Mouse (Mus musculus): Measurements from ENCODE around the gene Ppp1r18. TPM values are rescaled to one million over a fixed set of nuclear protein-coding genes. Genes with fewer than 3 reads are reported as not detected.

The Ppp1r18 gene
- polyA plus RNA-seq (2015; fragmentation: Nextera tagmentation; extraction: Ambion mirVana) = 22.2 and 25.2 TPM in 2 replicates

GRCm38 (mm10) chr17:35865481-35866280 is at the start of gene Ppp1r18:
TSS of gene Ppp1r18 (plus strand) at chr17:35865593.
- peak within 1 kb of the TSS; percentile 85 for H3K9ac ChIP-seq (replicated peaks; ENCODE audit: low read length)
- no peaks in the 10 kb centered on the region for H3K9me3 ChIP-seq (ENCODE audit: low read length)
- H3K4me1 ChIP-seq (ENCODE audit: insufficient read depth, low read length) = peaks cover 51% of the 10 kb centered on the region
- ATAC-seq (ENCODE audit: low FRiP score, low TSS enrichment) = peak; percentile 66
- peak within 1 kb of the TSS; percentile 68 for H3K4me3 ChIP-seq (ENCODE audit: low read length)
- peak within 1 kb of the TSS; percentile 83 for H3K4me2 ChIP-seq (replicated peaks; ENCODE audit: low read depth, low read length)
- no peaks in the 10 kb centered on the region for H3K36me3 ChIP-seq (ENCODE audit: insufficient read depth, low read length)
- 0% methylated on average over 32 of the region's 48 CpGs for WGBS
- H3K27me3 ChIP-seq (ENCODE audit: insufficient read depth, low read length) = no peaks in the 10 kb centered on the region
- peak within 1 kb of the TSS; percentile 98 for H3K27ac ChIP-seq (ENCODE audit: low read length)

GRCm38 (mm10) chr17:35815836-35816235 is 49.6 kb upstream of the Ppp1r18 start:
- Histone ChIP-seq H3K36me3 (ENCODE audit: insufficient read depth, low read length) (no peaks in the 10 kb centered on the region), H3K27me3 (ENCODE audit: insufficient read depth, low read length) (0 out of 2 replicates have a peak, but pooled peaks cover 3% of the 10 kb centered on the region), H3K9me3 (ENCODE audit: low read length) (no peaks in the 10 kb centered on the region), H3K4me2 (replicated peaks; ENCODE audit: low read depth, low read length) (no peak overlapping the region), H3K9ac (replicated peaks; ENCODE audit: low read length) (no peak overlapping the region), H3K4me1 (ENCODE audit: insufficient read depth, low read length) (peaks cover 32% of the 10 kb centered on the region), H3K4me3 (ENCODE audit: low read length) (no peak overlapping the region), H3K27ac (ENCODE audit: low read length) (peak overlapping the region; percentile 84; the same call in 1 of the 2 replicates)
- WGBS = 52% methylated on average over 7 of the region's 7 CpGs
- no peak for ATAC-seq (ENCODE audit: low FRiP score, low TSS enrichment)

GRCm38 (mm10) chr17:35816686-35817085 is 48.7 kb upstream of the Ppp1r18 start:
- Histone ChIP-seq H3K27ac (ENCODE audit: low read length) (no peak overlapping the region), H3K4me2 (replicated peaks; ENCODE audit: low read depth, low read length) (no peak overlapping the region), H3K27me3 (ENCODE audit: insufficient read depth, low read length) (0 out of 2 replicates have a peak, but pooled peaks cover 3% of the 10 kb centered on the region), H3K36me3 (ENCODE audit: insufficient read depth, low read length) (no peaks in the 10 kb centered on the region), H3K4me3 (ENCODE audit: low read length) (no peak overlapping the region), H3K9me3 (ENCODE audit: low read length) (no peaks in the 10 kb centered on the region), H3K9ac (replicated peaks; ENCODE audit: low read length) (no peak overlapping the region), H3K4me1 (ENCODE audit: insufficient read depth, low read length) (peaks cover 38% of the 10 kb centered on the region)
- no peak for ATAC-seq (ENCODE audit: low FRiP score, low TSS enrichment)
- WGBS = 42% methylated on average over 8 of the region's 14 CpGs

- Histone ChIP-seq H3K4me2 (replicated peaks; ENCODE audit: low read depth, low read length) (no peak overlapping the region), H3K36me3 (ENCODE audit: insufficient read depth, low read length) (no peaks in the 10 kb centered on the region), H3K27ac (ENCODE audit: low read length) (peak overlapping the region; percentile 26; the same call in 1 of the 2 replicates), H3K9ac (replicated peaks; ENCODE audit: low read length) (no peak overlapping the region), H3K4me3 (ENCODE audit: low read length) (no peak overlapping the region), H3K27me3 (ENCODE audit: insufficient read depth, low read length) (0 out of 2 replicates have a peak, but pooled peaks cover 3% of the 10 kb centered on the region), H3K9me3 (ENCODE audit: low read length) (no peaks in the 10 kb centered on the region), H3K4me1 (ENCODE audit: insufficient read depth, low read length) (peaks cover 42% of the 10 kb centered on the region)
- no peak for ATAC-seq (ENCODE audit: low FRiP score, low TSS enrichment)
- 40% methylated on average over 10 of the region's 10 CpGs for WGBS
Measured at GRCm38 (mm10) chr17:35817226-35817625, 48.2 kb upstream of the Ppp1r18 start.

- 0 out of 2 replicates have a peak, but pooled peaks cover 3% of the 10 kb centered on the region for H3K27me3 ChIP-seq (ENCODE audit: insufficient read depth, low read length)
- 0 out of 2 replicates have a peak, but pooled peaks cover under 1% of the 10 kb centered on the region for H3K36me3 ChIP-seq (ENCODE audit: insufficient read depth, low read length)
- H3K4me3 ChIP-seq (ENCODE audit: low read length) = no peak overlapping the region
- no peak overlapping the region for H3K4me2 ChIP-seq (replicated peaks; ENCODE audit: low read depth, low read length)
- H3K27ac ChIP-seq (ENCODE audit: low read length) = no peak overlapping the region
- no peaks in the 10 kb centered on the region for H3K9me3 ChIP-seq (ENCODE audit: low read length)
- no peak overlapping the region for H3K9ac ChIP-seq (replicated peaks; ENCODE audit: low read length)
- 83% methylated on average over 5 of the region's 5 CpGs for WGBS
- ATAC-seq (ENCODE audit: low FRiP score, low TSS enrichment) = no peak
- peaks cover 44% of the 10 kb centered on the region for H3K4me1 ChIP-seq (ENCODE audit: insufficient read depth, low read length)
Measured at GRCm38 (mm10) chr17:35820111-35820510, 45.3 kb upstream of the Ppp1r18 start.

- peak within 1 kb of the TSS; percentile 79 for H3K4me3 ChIP-seq (ENCODE audit: low read length)
- H3K9me3 ChIP-seq (ENCODE audit: low read length) = no peaks in the 10 kb centered on the region
- peak within 1 kb of the TSS; percentile 87 for H3K9ac ChIP-seq (replicated peaks; ENCODE audit: low read length)
- WGBS = under 1% methylated on average over 62 of the region's 62 CpGs
- H3K27ac ChIP-seq (ENCODE audit: low read length) = peak within 1 kb of the TSS; percentile 92
- 0 out of 2 replicates have a peak, but pooled peaks cover 7% of the 10 kb centered on the region for H3K36me3 ChIP-seq (ENCODE audit: insufficient read depth, low read length)
- H3K27me3 ChIP-seq (ENCODE audit: insufficient read depth, low read length) = 0 out of 2 replicates have a peak, but pooled peaks cover 3% of the 10 kb centered on the region
- peaks cover 36% of the 10 kb centered on the region for H3K4me1 ChIP-seq (ENCODE audit: insufficient read depth, low read length)
- peak; percentile 41; the same call in 1 of the 2 replicates for ATAC-seq (ENCODE audit: low FRiP score, low TSS enrichment)
- peak within 1 kb of the TSS; percentile 94 for H3K4me2 ChIP-seq (replicated peaks; ENCODE audit: low read depth, low read length)
Measured at GRCm38 (mm10) chr17:35821439-35822430, 43.7 kb upstream of the Ppp1r18 start, which contains the start of gene Ier3. TSS of gene Ier3 (plus strand) at chr17:35821684.

- H3K9me3 ChIP-seq (ENCODE audit: low read length) = no peaks in the 10 kb centered on the region
- 0 out of 2 replicates have a peak, but pooled peaks cover 3% of the 10 kb centered on the region for H3K27me3 ChIP-seq (ENCODE audit: insufficient read depth, low read length)
- 3% methylated on average over 11 of the region's 11 CpGs for WGBS
- H3K27ac ChIP-seq (ENCODE audit: low read length) = peak overlapping the region; percentile 92
- peak overlapping the region; percentile 94 for H3K4me2 ChIP-seq (replicated peaks; ENCODE audit: low read depth, low read length)
- H3K9ac ChIP-seq (replicated peaks; ENCODE audit: low read length) = peak overlapping the region; percentile 87
- H3K36me3 ChIP-seq (ENCODE audit: insufficient read depth, low read length) = peaks cover 15% of the 10 kb centered on the region
- peak; percentile 16 for ATAC-seq (ENCODE audit: low FRiP score, low TSS enrichment)
- H3K4me1 ChIP-seq (ENCODE audit: insufficient read depth, low read length) = peaks cover 30% of the 10 kb centered on the region
- peak overlapping the region; percentile 79 for H3K4me3 ChIP-seq (ENCODE audit: low read length)
Measured at GRCm38 (mm10) chr17:35822564-35822963, 42.8 kb upstream of the Ppp1r18 start.

- WGBS = under 1% methylated on average over 46 of the region's 47 CpGs
- H3K4me3 ChIP-seq (ENCODE audit: low read length) = peak within 1 kb of the TSS; percentile 79
- H3K4me2 ChIP-seq (replicated peaks; ENCODE audit: low read depth, low read length) = peak within 1 kb of the TSS; percentile 94
- H3K9me3 ChIP-seq (ENCODE audit: low read length) = no peaks in the 10 kb centered on the region; the same call in 1 of the 2 replicates
- 0 out of 2 replicates have a peak, but pooled peaks cover 3% of the 10 kb centered on the region for H3K27me3 ChIP-seq (ENCODE audit: insufficient read depth, low read length)
- peaks cover 28% of the 10 kb centered on the region for H3K4me1 ChIP-seq (ENCODE audit: insufficient read depth, low read length)
- H3K9ac ChIP-seq (replicated peaks; ENCODE audit: low read length) = peak within 1 kb of the TSS; percentile 87
- ATAC-seq (ENCODE audit: low FRiP score, low TSS enrichment) = peak; percentile 89
- peak within 1 kb of the TSS; percentile 92 for H3K27ac ChIP-seq (ENCODE audit: low read length)
- H3K36me3 ChIP-seq (ENCODE audit: insufficient read depth, low read length) = peaks cover 21% of the 10 kb centered on the region
Measured at GRCm38 (mm10) chr17:35822964-35823937, 42.1 kb upstream of the Ppp1r18 start, which contains the start of gene Flot1. TSS of gene Flot1 (plus strand) at chr17:35823230.

Measured in kidney, embryonic 16.5 days (tissue).